Mouse (Mus musculus): Measurements from ENCODE around the gene Kl.

DNA sequence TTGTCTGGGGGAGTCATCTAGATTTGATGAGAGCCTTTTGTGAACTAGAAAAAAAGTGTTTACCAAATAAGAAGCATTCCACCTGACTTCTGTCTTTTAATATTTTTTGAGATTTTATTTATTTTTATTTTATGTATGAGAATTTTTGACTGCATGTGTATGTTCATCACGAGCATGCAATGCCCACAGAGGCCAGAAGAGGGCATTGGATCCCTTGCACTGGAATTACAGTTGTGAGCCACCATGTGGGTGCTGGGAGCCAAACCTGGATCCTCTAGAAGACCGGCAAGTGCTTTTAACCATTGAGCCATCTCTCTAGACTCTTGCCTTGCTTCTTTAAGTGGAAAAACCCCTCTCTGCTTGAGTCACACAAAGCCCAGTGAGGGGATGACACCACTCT, 29.7 kb downstream of the Kl start:
- TF ChIP-seq EP300 (IDR thresholded peaks at IDR 0.05) (no peak), CTCF (IDR thresholded peaks at IDR 0.05) (0 out of 2 replicates have a peak, but pooled peaks have one; percentile 5)
